Mouse (Mus musculus) neural tube, embryonic 14.5 days (tissue): ENCODE results near the gene Sdc1. TPM values are rescaled to one million over a fixed set of nuclear protein-coding genes. Genes with fewer than 3 reads are reported as not detected.

Source experiments
- ATAC-seq: fragments of 200-750 bp; cut with Nextera tagmentation; 2 replicates; pipeline ENCODE4 v1.8.0; 2017; ENCODE audit warnings: low read depth, mild to moderate bottlenecking, moderate TSS enrichment, moderate library complexity
- H3K27ac ChIP-seq: fragments of 300-500 bp; sonication (generic); 2 replicates; pipeline ENCODE4 v1.5.1; 2014; ENCODE audit warnings: low read depth, mild to moderate bottlenecking, control low read depth, low read length, moderate library complexity, mixed read lengths
- H3K27me3 ChIP-seq: fragments of 300-500 bp; sonication (generic); 2 replicates; pipeline ENCODE4 v1.6.1; 2014; ENCODE audit warnings: low read length; ENCODE audit not compliant: control insufficient read depth, insufficient read depth
- H3K36me3 ChIP-seq: fragments of 300-500 bp; sonication (generic); 2 replicates; pipeline ENCODE4 v1.6.1; 2014; ENCODE audit warnings: low read length, mixed read lengths; ENCODE audit not compliant: control insufficient read depth, insufficient read depth
- H3K4me1 ChIP-seq: fragments of 300-500 bp; sonication (generic); 2 replicates; pipeline ENCODE4 v1.6.1; 2014; ENCODE audit warnings: low read length; ENCODE audit not compliant: control insufficient read depth, insufficient read depth
- H3K4me2 ChIP-seq: fragments of 300-500 bp; sonication (generic); 2 replicates; pipeline ENCODE4 v1.6.1; 2014; ENCODE audit warnings: mild to moderate bottlenecking, low read depth, low read length, control low read depth
- H3K4me3 ChIP-seq: fragments of 300-500 bp; sonication (generic); 2 replicates; pipeline ENCODE4 v1.5.1; 2014; ENCODE audit warnings: low read depth, low read length, control low read depth, mixed read lengths
- H3K9ac ChIP-seq: fragments of 300-500 bp; sonication (generic); replicated peaks from 2 replicates; pipeline ENCODE4 v1.6.1; 2014; ENCODE audit warnings: low read depth, mild to moderate bottlenecking, control low read depth, low read length, mixed read lengths
- H3K9me3 ChIP-seq: fragments of 300-500 bp; sonication (generic); 2 replicates; pipeline ENCODE4 v1.6.1; 2016; ENCODE audit warnings: low read length; ENCODE audit not compliant: control insufficient read depth
- WGBS: fragments of 180-500 bp; shearing (Covaris S2); extraction: QIAGEN DNeasy Blood & Tissue Kit; methylation state at CpG from one replicate; pipeline ENCODE4 v1.1.7; 2014; 5-methylcytosine and 5-hydroxymethylcytosine counted together
- polyA plus RNA-seq: library from polyadenylated mRNA; unstranded; fragments of >200 nt; fragmentation: Nextera tagmentation; extraction: Ambion mirVana; gene quantifications from 2 replicates; pipeline ENCODE4 v1.2.1, GENCODE M21; 2014

The Sdc1 gene
- polyA plus RNA-seq, 1 experiment from 2014 or later = 6.5 TPM

- 83% methylated on average over 7 of the region's 7 CpGs for WGBS
- no peaks in the 10 kb centered on the region for H3K4me1 ChIP-seq
- no peaks in the 10 kb centered on the region for H3K27me3 ChIP-seq
- H3K27ac ChIP-seq = no peak overlapping the region
- no peak overlapping the region for H3K4me3 ChIP-seq
- no peak for ATAC-seq
- H3K9me3 ChIP-seq = no peaks in the 10 kb centered on the region
- no peak overlapping the region for H3K9ac ChIP-seq
- H3K4me2 ChIP-seq = no peak overlapping the region
- no peaks in the 10 kb centered on the region for H3K36me3 ChIP-seq
Observed at GRCm38 (mm10) chr12:8761058-8761457, 10.1 kb upstream of the Sdc1 start.

DNA sequence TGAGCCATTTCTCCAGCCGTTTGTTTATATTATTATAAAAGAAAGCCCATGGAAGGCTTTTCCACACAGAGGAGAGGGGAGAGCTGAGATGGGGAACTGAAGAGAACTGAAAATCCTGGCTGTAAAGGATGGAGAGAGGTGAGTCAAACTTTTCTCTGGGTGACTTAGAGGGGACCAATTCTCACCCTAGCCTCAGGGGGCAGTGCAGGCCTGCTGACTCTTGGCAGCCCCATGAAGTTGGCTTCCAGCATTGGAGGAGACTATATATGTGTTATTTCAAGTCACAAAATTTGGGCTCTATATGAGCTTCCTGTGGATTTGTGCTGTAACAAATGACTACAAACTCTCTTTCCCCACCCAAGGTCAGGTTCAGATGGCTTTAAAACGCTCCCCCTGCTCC, 8.5 kb upstream of the Sdc1 start:
- no peaks in the 10 kb centered on the region for H3K9me3 ChIP-seq
- H3K4me3 ChIP-seq = no peak overlapping the region
- no peak overlapping the region for H3K9ac ChIP-seq
- no peaks in the 10 kb centered on the region for H3K36me3 ChIP-seq
- no peak overlapping the region for H3K4me2 ChIP-seq
- 77% methylated on average over 2 of the region's 2 CpGs for whole genome bisulfite sequencing
- no peak for ATAC-seq
- H3K27me3 ChIP-seq = no peaks in the 10 kb centered on the region
- no peak overlapping the region for H3K27ac ChIP-seq
- no peaks in the 10 kb centered on the region for H3K4me1 ChIP-seq

DNA sequence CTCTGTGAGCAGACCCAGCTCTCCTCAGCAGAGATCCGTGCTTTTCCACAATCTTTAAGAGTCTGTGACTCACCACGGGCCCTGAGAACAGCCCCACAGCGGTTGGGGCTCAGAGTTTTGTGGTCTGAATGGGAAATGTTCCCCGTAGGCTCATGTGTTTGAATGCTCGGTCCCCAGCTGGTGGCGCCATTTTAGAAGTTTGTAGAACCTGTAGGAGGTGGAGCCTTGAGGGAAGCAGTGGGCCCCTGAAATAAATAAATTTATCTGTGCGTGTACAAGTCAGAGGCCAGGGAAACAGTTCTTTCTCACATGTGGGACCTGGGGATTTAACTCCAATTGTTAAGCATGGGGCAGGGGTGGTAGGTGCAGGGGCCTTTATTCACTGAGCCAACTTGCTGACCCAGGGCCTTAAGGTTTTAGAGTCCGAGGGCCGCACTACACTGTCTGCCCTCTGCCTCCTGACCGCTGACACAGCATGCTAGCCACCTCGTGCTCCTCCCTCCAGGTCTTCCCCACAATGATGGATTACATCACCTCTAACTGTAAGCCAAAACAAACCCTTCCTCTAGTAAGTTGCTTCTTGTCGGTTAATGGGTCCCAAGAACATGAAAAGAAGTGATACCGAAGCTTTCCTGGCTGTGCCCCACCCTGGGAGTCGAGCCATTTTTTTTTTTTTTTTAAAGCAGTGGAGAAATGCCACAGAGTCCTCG, 6.7 kb upstream of the Sdc1 start:
- no peak for ATAC-seq
- no peaks in the 10 kb centered on the region for H3K36me3 ChIP-seq
- 84% methylated on average over 15 of the region's 15 CpGs for WGBS
- no peaks in the 10 kb centered on the region for H3K9me3 ChIP-seq
- no peaks in the 10 kb centered on the region for H3K27me3 ChIP-seq
- H3K4me2 ChIP-seq = no peak overlapping the region
- H3K4me3 ChIP-seq = no peak overlapping the region
- no peak overlapping the region for H3K27ac ChIP-seq
- H3K9ac ChIP-seq = no peak overlapping the region
- H3K4me1 ChIP-seq = no peaks in the 10 kb centered on the region

DNA sequence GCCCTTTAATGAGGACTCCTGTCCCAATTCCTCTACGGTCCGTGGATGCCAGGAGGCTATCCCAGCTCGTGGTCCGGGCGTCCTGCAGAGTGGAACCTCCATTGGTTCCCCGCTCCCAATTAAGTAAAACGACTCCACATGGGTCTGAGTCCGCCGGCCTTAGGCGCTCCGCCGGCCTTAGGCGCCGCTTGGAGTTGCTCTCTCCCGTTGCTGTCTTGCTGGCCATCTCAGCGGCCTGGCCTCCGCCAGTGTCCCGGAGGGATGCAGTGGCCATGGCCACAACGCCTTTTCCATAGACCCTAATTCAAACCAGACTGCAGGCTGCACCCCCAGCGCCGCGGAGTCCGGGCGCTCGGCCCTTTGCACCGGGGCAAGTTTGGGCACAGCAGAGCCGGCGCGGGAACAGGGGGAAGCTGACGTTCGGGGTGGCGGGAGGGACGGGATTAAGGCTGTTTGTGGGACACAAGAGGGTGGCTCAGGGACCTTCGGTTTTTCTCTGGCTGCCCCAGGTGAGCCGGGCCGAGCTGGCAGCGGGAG, 789 bp downstream of the Sdc1 start:
- no peaks in the 10 kb centered on the region for H3K9me3 ChIP-seq
- ATAC-seq = peak; percentile 30
- peak overlapping the region; percentile 66 for H3K9ac ChIP-seq
- under 1% methylated on average over 36 of the region's 37 CpGs for WGBS
- no peaks in the 10 kb centered on the region for H3K36me3 ChIP-seq
- H3K4me1 ChIP-seq = peaks cover 10% of the 10 kb centered on the region; the same call in 1 of the 2 replicates
- peak overlapping the region; percentile 99 for H3K4me2 ChIP-seq
- no peaks in the 10 kb centered on the region for H3K27me3 ChIP-seq
- H3K4me3 ChIP-seq = peak overlapping the region; percentile 70
- peak overlapping the region; percentile 66 for H3K27ac ChIP-seq

GRCm38 (mm10) chr12:8772451-8773143, 1.5 kb downstream of the Sdc1 start:
- no peaks in the 10 kb centered on the region for H3K36me3 ChIP-seq

DNA sequence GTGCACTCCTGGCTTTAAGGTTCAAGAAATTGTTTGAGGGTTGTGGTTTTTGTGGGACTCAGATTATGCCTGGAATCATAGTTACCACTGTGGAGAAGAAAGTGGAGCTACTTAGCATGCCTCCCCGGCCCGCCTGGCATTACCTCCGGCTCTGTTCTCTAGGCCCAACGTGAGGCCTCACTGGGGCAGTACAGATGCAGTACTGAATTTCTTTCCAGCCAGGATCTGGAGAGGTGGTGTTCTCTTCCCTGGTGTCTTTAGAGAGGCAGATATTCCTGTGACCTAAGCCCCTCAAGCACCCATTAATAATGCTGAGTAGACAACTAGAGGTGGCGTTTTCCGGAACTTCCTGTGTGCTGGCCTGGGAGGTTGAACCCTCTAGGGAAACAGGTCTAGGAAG, 2.2 kb downstream of the Sdc1 start:
- Histone ChIP-seq H3K9ac (0 out of 2 replicates have a peak overlapping the region, but pooled peaks have one; percentile 22), H3K36me3 (no peaks in the 10 kb centered on the region), H3K4me2 (peak overlapping the region; percentile 99), H3K4me3 (peak overlapping the region; percentile 70), H3K27me3 (no peaks in the 10 kb centered on the region), H3K4me1 (peaks cover 10% of the 10 kb centered on the region; the same call in 1 of the 2 replicates), H3K27ac (no peak overlapping the region), H3K9me3 (no peaks in the 10 kb centered on the region)
- 20% methylated on average over 6 of the region's 6 CpGs for WGBS
- ATAC-seq = no peak

More at GRCm38 (mm10) chr12:8772451-8773143, 1.5 kb downstream of the Sdc1 start:
- peak overlapping the region; percentile 66; the same call in 1 of the 2 replicates for H3K27ac ChIP-seq
- under 1% methylated on average over 53 of the region's 55 CpGs for WGBS
- peaks cover 10% of the 10 kb centered on the region; the same call in 1 of the 2 replicates for H3K4me1 ChIP-seq
- H3K9me3 ChIP-seq = no peaks in the 10 kb centered on the region
- peak; percentile 48 for ATAC-seq
- peak overlapping the region; percentile 70 for H3K4me3 ChIP-seq
- H3K4me2 ChIP-seq = peak overlapping the region; percentile 99
- H3K9ac ChIP-seq = peak overlapping the region; percentile 66
- H3K27me3 ChIP-seq = no peaks in the 10 kb centered on the region

GRCm38 (mm10) chr12:8774183-8774582, 3.1 kb downstream of the Sdc1 start:
- Histone ChIP-seq H3K4me3 (no peak overlapping the region), H3K27ac (no peak overlapping the region), H3K9ac (no peak overlapping the region), H3K4me2 (no peak overlapping the region), H3K36me3 (no peaks in the 10 kb centered on the region), H3K4me1 (peaks cover 10% of the 10 kb centered on the region; the same call in 1 of the 2 replicates), H3K27me3 (no peaks in the 10 kb centered on the region), H3K9me3 (no peaks in the 10 kb centered on the region)
- no peak for ATAC-seq

GRCm38 (mm10) chr12:8776206-8776605, 5.1 kb downstream of the Sdc1 start:
- ATAC-seq = no peak
- H3K36me3 ChIP-seq = no peaks in the 10 kb centered on the region
- no peak overlapping the region for H3K4me3 ChIP-seq
- 92% methylated on average over 7 of the region's 7 CpGs for WGBS
- H3K9me3 ChIP-seq = no peaks in the 10 kb centered on the region
- peaks cover 10% of the 10 kb centered on the region; the same call in 1 of the 2 replicates for H3K4me1 ChIP-seq
- H3K4me2 ChIP-seq = no peak overlapping the region
- no peaks in the 10 kb centered on the region for H3K27me3 ChIP-seq
- no peak overlapping the region for H3K27ac ChIP-seq
- no peak overlapping the region for H3K9ac ChIP-seq

DNA sequence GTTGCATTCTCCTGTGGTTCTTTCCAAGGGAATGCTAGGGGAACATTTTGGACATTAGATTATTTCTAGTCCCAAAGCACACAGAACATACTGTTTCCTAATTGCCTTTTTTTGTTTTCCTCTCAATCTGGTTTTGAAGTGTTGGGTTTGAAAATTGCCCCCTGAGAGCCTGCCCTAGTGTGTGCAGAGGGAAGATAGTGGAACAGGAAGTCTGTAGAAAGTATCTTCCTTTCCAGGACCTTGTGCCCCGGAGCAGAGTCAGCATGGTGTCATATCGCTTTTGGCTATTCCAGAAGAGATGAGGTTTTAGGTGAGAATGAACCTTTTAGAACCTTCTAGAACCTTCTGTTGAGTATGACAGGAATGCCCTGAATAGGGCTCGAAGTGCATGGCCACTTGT, 5.6 kb downstream of the Sdc1 start:
- Histone ChIP-seq H3K9me3 (no peaks in the 10 kb centered on the region), H3K27me3 (no peaks in the 10 kb centered on the region), H3K36me3 (no peaks in the 10 kb centered on the region), H3K4me1 (peaks cover 10% of the 10 kb centered on the region; the same call in 1 of the 2 replicates), H3K4me3 (no peak overlapping the region), H3K4me2 (no peak overlapping the region), H3K27ac (no peak overlapping the region), H3K9ac (no peak overlapping the region)
- ATAC-seq = no peak
- 92% methylated on average over 3 of the region's 3 CpGs for WGBS
